ENCODE assay signal across 11 mouse cellular contexts in the genomic region with DNA sequence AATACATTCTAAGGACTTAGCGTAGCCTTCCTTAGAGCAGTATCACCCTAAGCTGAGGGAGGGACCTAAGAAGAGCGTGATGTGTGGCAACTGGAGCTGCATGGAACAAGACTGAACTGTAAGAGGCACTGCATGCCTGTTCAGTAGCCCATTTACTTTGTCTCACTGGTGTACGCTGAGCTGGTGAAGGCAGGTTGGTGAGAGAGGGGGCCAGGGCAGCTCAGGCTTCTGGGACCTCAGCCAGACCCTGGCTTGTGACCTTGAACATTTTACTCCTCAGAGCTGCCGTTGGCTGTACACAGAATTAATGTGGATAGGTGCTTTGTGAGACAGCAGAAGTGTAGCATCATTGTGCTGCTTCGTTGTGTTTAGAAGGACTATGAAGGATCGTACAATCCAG. TPM values are rescaled to one million over a fixed set of nuclear protein-coding genes. Genes with fewer than 3 reads are reported as not detected.
DNase-seq lines count a peak whose midpoint lies in the region; ATAC-seq lines count a peak whose summit lies in the region.
"Had no signal": no experiment of that assay in that cellular context is flagged by ENCODE, and none has a peak within 500 bp of the region (broad histone marks: within the 10 kb centered on the region; RNA-seq: fewer than 3 reads in every experiment).

No protein-coding gene starts in this region.

- H3K9ac ChIP-seq in embryonic facial prominence, embryonic 13.5 days = 0 out of 2 replicates have a peak overlapping the region, but pooled peaks have one; percentile 21
- H3K9ac ChIP-seq in heart, embryonic 16.5 days (ENCODE audit: low read length) = peak overlapping the region; percentile 44; the same call in 1 of the 2 replicates
- H3K9ac ChIP-seq: liver, embryonic 14.5 days had no signal

- H3K27ac ChIP-seq in embryonic facial prominence, embryonic 13.5 days = no peak overlapping the region
- H3K27ac ChIP-seq in embryonic facial prominence, embryonic 10.5 days (replicated peaks) = no peak overlapping the region
- peak overlapping the region; percentile 84 for H3K27ac ChIP-seq in heart, embryonic 16.5 days (ENCODE audit: low read length)
- H3K27ac ChIP-seq: liver, embryonic 14.5 days had no signal

- no peak for ATAC-seq in embryonic facial prominence, embryonic 13.5 days (ENCODE audit: insufficient number of reproducible peaks, insufficient read depth, low FRiP score, low TSS enrichment, low read depth)
- ATAC-seq in heart, embryonic 16.5 days (replicated peaks; ENCODE audit: extremely low read depth, insufficient read depth, low FRiP score) = peak; percentile 86

- no peaks in the 10 kb centered on the region for H3K9me3 ChIP-seq in embryonic facial prominence, embryonic 13.5 days
- H3K9me3 ChIP-seq in embryonic facial prominence, embryonic 10.5 days = no peaks in the 10 kb centered on the region
- no peaks in the 10 kb centered on the region for H3K9me3 ChIP-seq in heart, embryonic 16.5 days (replicated peaks; ENCODE audit: control insufficient read depth, low read length)

- no peaks in the 10 kb centered on the region for H3K27me3 ChIP-seq in embryonic facial prominence, embryonic 13.5 days
- no peaks in the 10 kb centered on the region for H3K27me3 ChIP-seq in embryonic facial prominence, embryonic 10.5 days (replicated peaks; ENCODE audit: low read depth, poor library complexity, severe bottlenecking)
- no peaks in the 10 kb centered on the region for H3K27me3 ChIP-seq in heart, embryonic 16.5 days (ENCODE audit: control insufficient read depth, insufficient read depth, low read length)

- H3K4me3 ChIP-seq in embryonic facial prominence, embryonic 13.5 days = no peak overlapping the region
- no peak overlapping the region for H3K4me3 ChIP-seq in embryonic facial prominence, embryonic 10.5 days
- no peak overlapping the region for H3K4me3 ChIP-seq in heart, embryonic 16.5 days (ENCODE audit: low read length)

- H3K4me1 ChIP-seq in embryonic facial prominence, embryonic 13.5 days = no peaks in the 10 kb centered on the region
- H3K4me1 ChIP-seq in embryonic facial prominence, embryonic 10.5 days = no peaks in the 10 kb centered on the region
- peaks cover 41% of the 10 kb centered on the region for H3K4me1 ChIP-seq in heart, embryonic 16.5 days (ENCODE audit: control insufficient read depth, insufficient read depth, low read length)

- H3K36me3 ChIP-seq in embryonic facial prominence, embryonic 13.5 days = peaks cover 21% of the 10 kb centered on the region
- H3K36me3 ChIP-seq in embryonic facial prominence, embryonic 10.5 days (replicated peaks) = peaks cover 19% of the 10 kb centered on the region
- 0 out of 2 replicates have a peak, but pooled peaks cover 3% of the 10 kb centered on the region for H3K36me3 ChIP-seq in heart, embryonic 16.5 days (ENCODE audit: control insufficient read depth, insufficient read depth)

- no peak overlapping the region for H3K4me2 ChIP-seq in embryonic facial prominence, embryonic 13.5 days
- 0 out of 2 replicates have a peak overlapping the region, but pooled peaks have one; percentile 7 for H3K4me2 ChIP-seq in heart, embryonic 16.5 days (ENCODE audit: low read depth, low read length)

- DNase-seq in embryonic facial prominence, embryonic 10.5 days (ENCODE audit: low spot score) = no peak
- peak; percentile 73 for DNase-seq in ovary, adult 18-20 months (ENCODE audit: low spot score)
- DNase-seq in ovary, postnatal 10 days (ENCODE audit: low spot score) = no peak
- DNase-seq in testis, postnatal 14 days (ENCODE audit: low spot score) = peak; percentile 59
- DNase-seq in right cerebral cortex, postnatal 14 days = no peak
- DNase-seq in thymus, postnatal 10 days (ENCODE audit: low spot score in 2 of 2) = no peak
- DNase-seq: lung, postnatal 36 days; thymus, adult 18-20 months had no signal

- WGBS in embryonic facial prominence, embryonic 13.5 days = 91% methylated on average over 6 of the region's 6 CpGs
- WGBS in embryonic facial prominence, embryonic 10.5 days = 91% methylated on average over 6 of the region's 6 CpGs
- WGBS in heart, embryonic 16.5 days = 48% methylated on average over 6 of the region's 6 CpGs

RNA-seq across cellular contexts. Expression of gene Nfu1, which starts 19.5 kb away (rescaled TPM):
- polyA plus RNA-seq in embryonic facial prominence, embryonic 13.5 days (2015; fragmentation: Nextera tagmentation; extraction: Ambion mirVana) = 95.2 and 105 TPM in 2 replicates
- polyA plus RNA-seq in embryonic facial prominence, embryonic 10.5 days (2016; fragmentation: Nextera tagmentation; extraction: Ambion mirVana) = 103 and 104 TPM in 2 replicates
- polyA plus RNA-seq in heart, embryonic 16.5 days (2015; fragmentation: Nextera tagmentation; extraction: Ambion mirVana) = 97.3 and 98.5 TPM in 2 replicates

RNA-seq across cellular contexts. Expression of gene Gfpt1, which starts 53.1 kb away (rescaled TPM):
- polyA plus RNA-seq in embryonic facial prominence, embryonic 13.5 days (2015; fragmentation: Nextera tagmentation; extraction: Ambion mirVana) = 22.0 and 22.2 TPM in 2 replicates
- 17.0 and 17.5 TPM in 2 replicates for polyA plus RNA-seq in embryonic facial prominence, embryonic 10.5 days (2016; fragmentation: Nextera tagmentation; extraction: Ambion mirVana)
- polyA plus RNA-seq in heart, embryonic 16.5 days (2015; fragmentation: Nextera tagmentation; extraction: Ambion mirVana) = 8.3 and 10.2 TPM in 2 replicates

Comparison
In these comparisons a context has a peak if more than half of its experiments do, and no peak if none do; other contexts are left out.
1. DNase-seq: peak in ovary, adult 18-20 months (single experiment) and testis, postnatal 14 days (single experiment); none in embryonic facial prominence, embryonic 10.5 days (single experiment), ovary, postnatal 10 days (single experiment), right cerebral cortex, postnatal 14 days (single experiment) and thymus, postnatal 10 days (0 of 2).